ENCODE assay signal across 9 mouse cellular contexts in genomic region chr17:8807345-8807744, GRCm38 (mm10).
A peak's percentile ranks its signal among the peaks of the same experiment; 100 is the strongest.
DNase-seq lines count a peak whose midpoint lies in the region; ATAC-seq lines count a peak whose summit lies in the region.
"Had no signal": no experiment of that assay in that cellular context is flagged by ENCODE, and none has a peak within 500 bp of the region (broad histone marks: within the 10 kb centered on the region; RNA-seq: fewer than 3 reads in every experiment).

No protein-coding gene starts in this region.

- H3K4me3 ChIP-seq in hindbrain, embryonic 10.5 days: no peak overlapping the region
- no peak overlapping the region for H3K4me3 ChIP-seq in hindbrain, embryonic 14.5 days (replicated peaks; ENCODE audit: low read length)
- no peak overlapping the region for H3K4me3 ChIP-seq in hindbrain, embryonic 16.5 days (ENCODE audit: low read length)
- H3K4me3 ChIP-seq: limb, embryonic 13.5 days had no signal

- H3K9ac ChIP-seq in hindbrain, embryonic 14.5 days: no peak overlapping the region
- H3K9ac ChIP-seq in hindbrain, embryonic 16.5 days (ENCODE audit: low read depth, low read length): no peak overlapping the region
- H3K9ac ChIP-seq: limb, embryonic 13.5 days had no signal

- H3K4me1 ChIP-seq in hindbrain, embryonic 10.5 days (replicated peaks): peaks cover 48% of the 10 kb centered on the region
- H3K4me1 ChIP-seq in hindbrain, embryonic 14.5 days (replicated peaks; ENCODE audit: control insufficient read depth, insufficient read depth, low read length): peaks cover 25% of the 10 kb centered on the region
- peaks cover 29% of the 10 kb centered on the region for H3K4me1 ChIP-seq in hindbrain, embryonic 16.5 days (ENCODE audit: control insufficient read depth, insufficient read depth, low read depth, low read length)

- ATAC-seq in hindbrain, embryonic 14.5 days (ENCODE audit: low FRiP score): no peak
- ATAC-seq in frontal cortex, adult (ENCODE audit: low TSS enrichment): no peak
- no peak for ATAC-seq in hindbrain, embryonic 16.5 days

- intact Hi-C loops in left cerebral cortex, postnatal 25 days (cut with DNase I): loop anchor here (1.0 kb wide), 1 partner anchor 129 kb away; no protein-coding TSS in a partner anchor

- no peaks in the 10 kb centered on the region for H3K9me3 ChIP-seq in hindbrain, embryonic 10.5 days
- H3K9me3 ChIP-seq in hindbrain, embryonic 14.5 days (ENCODE audit: control insufficient read depth, low read length): no peaks in the 10 kb centered on the region
- H3K9me3 ChIP-seq in hindbrain, embryonic 16.5 days (ENCODE audit: control insufficient read depth, low read length): no peaks in the 10 kb centered on the region
- H3K9me3 ChIP-seq: limb, embryonic 13.5 days had no signal

- no peak overlapping the region for H3K4me2 ChIP-seq in hindbrain, embryonic 14.5 days (replicated peaks)
- H3K4me2 ChIP-seq in hindbrain, embryonic 16.5 days (ENCODE audit: low read length): no peak overlapping the region
- H3K4me2 ChIP-seq: limb, embryonic 13.5 days had no signal

- no peaks in the 10 kb centered on the region for H3K36me3 ChIP-seq in hindbrain, embryonic 10.5 days
- H3K36me3 ChIP-seq in hindbrain, embryonic 14.5 days (replicated peaks; ENCODE audit: control insufficient read depth, insufficient read depth): no peaks in the 10 kb centered on the region
- H3K36me3 ChIP-seq in hindbrain, embryonic 16.5 days (ENCODE audit: control insufficient read depth, insufficient read depth, low read length): no peaks in the 10 kb centered on the region
- H3K36me3 ChIP-seq: limb, embryonic 13.5 days had no signal

- H3K27ac ChIP-seq in hindbrain, embryonic 10.5 days: no peak overlapping the region
- H3K27ac ChIP-seq in hindbrain, embryonic 14.5 days: no peak overlapping the region
- H3K27ac ChIP-seq in hindbrain, embryonic 16.5 days (ENCODE audit: low read depth, low read length): no peak overlapping the region
- H3K27ac ChIP-seq: limb, embryonic 13.5 days had no signal

- peaks cover 49% of the 10 kb centered on the region for H3K27me3 ChIP-seq in hindbrain, embryonic 10.5 days (ENCODE audit: insufficient read depth, poor library complexity, severe bottlenecking)
- H3K27me3 ChIP-seq in hindbrain, embryonic 14.5 days (ENCODE audit: control insufficient read depth, insufficient read depth, low read length): no peaks in the 10 kb centered on the region
- H3K27me3 ChIP-seq in hindbrain, embryonic 16.5 days (replicated peaks; ENCODE audit: control insufficient read depth, insufficient read depth, low read length): no peaks in the 10 kb centered on the region

- WGBS in hindbrain, embryonic 10.5 days: 48% methylated on average over 3 of the region's 3 CpGs
- 48% methylated on average over 3 of the region's 3 CpGs for WGBS in hindbrain, embryonic 14.5 days
- WGBS in hindbrain, embryonic 16.5 days: 43% methylated on average over 3 of the region's 3 CpGs

- DNase-seq in hindbrain, embryonic 10.5 days (ENCODE audit: low spot score): peak; percentile 45
- DNase-seq in hindbrain, embryonic 14.5 days (ENCODE audit: low spot score): no peak
- peak; percentile 29 to 41 for DNase-seq in B cell, adult 2 months
- peak; percentile 32 to 52 for DNase-seq in adrenal gland, postnatal 36 days
- peak; percentile 33 to 51 for DNase-seq in kidney, postnatal 4 days
- DNase-seq in left cerebral cortex, postnatal 25 days (ENCODE audit: low spot score in 2 of 2): no peak

Comparison
In these comparisons a context has a peak if more than half of its experiments do, and no peak if none do; other contexts are left out.
1. DNase-seq: peak in hindbrain, embryonic 10.5 days (single experiment), B cell, adult 2 months (2 of 2), adrenal gland, postnatal 36 days (2 of 2) and kidney, postnatal 4 days (2 of 2); none in hindbrain, embryonic 14.5 days (single experiment) and left cerebral cortex, postnatal 25 days (0 of 2).